Mouse (Mus musculus) G1E (cell line): ENCODE data around the gene Tppp3.

Source experiments
- CTCF ChIP-seq: IDR thresholded peaks from 2 replicates; pipeline ENCODE4 v1.5.1; 2012; ENCODE audit warnings: low read depth, low read length, inconsistent platforms, mixed read lengths
- GATA1 ChIP-seq: IDR thresholded peaks from 2 replicates; pipeline ENCODE4 v1.6.1; 2012; ENCODE audit warnings: borderline replicate concordance, low read length, inconsistent platforms, mixed read lengths
- POLR2AphosphoS5 ChIP-seq: IDR thresholded peaks from 2 replicates; pipeline ENCODE4 v1.6.1; 2012; ENCODE audit warnings: low read depth, low read length, inconsistent platforms; ENCODE audit not compliant: insufficient replicate concordance
- TAL1 ChIP-seq: conservative IDR thresholded peaks from 2 replicates; pipeline ENCODE4 v1.6.1; 2012; ENCODE audit warnings: low read depth, low read length, inconsistent platforms, mixed read lengths

DNA sequence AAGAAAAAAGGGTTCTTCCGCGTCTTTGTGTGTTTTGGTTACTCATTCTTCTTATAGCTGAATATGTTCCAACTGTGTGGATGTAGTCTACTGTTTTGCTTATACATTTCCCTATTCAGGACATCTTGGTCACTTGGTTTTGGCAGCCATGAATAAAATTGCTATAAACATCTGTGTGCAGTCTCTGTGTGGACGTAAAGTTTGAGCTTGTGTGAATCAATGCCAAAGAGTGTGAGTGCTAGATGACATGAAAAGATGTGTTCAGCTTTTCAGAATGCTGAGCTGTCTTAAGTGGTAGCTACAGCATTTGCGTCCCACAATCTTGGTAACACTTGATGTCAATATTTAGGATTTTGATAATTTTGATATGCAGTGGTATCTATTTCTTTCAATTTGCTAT lies 51.5 kb downstream of the Tppp3 start:
- TF ChIP-seq TAL1 (no peak), CTCF (no peak), POLR2AphosphoS5 (no peak), GATA1 (no peak)
